Mouse (Mus musculus) left cerebral cortex, adult 18-20 months (tissue): Measurements from ENCODE around the gene Ankrd40. TPM values are rescaled to one million over a fixed set of nuclear protein-coding genes. Genes with fewer than 3 reads are reported as not detected.

Experiments
- DNase-seq, 2 experiments: peaks; one replicate each; pipeline ENCODE4 v3.0.0; 2021 to 2022; ENCODE audit warnings: low spot score in 2 of 2, mixed read lengths in 1 of 2
- total RNA-seq, 2 experiments: library from RNA; stranded (reverse); gene quantifications; 2 replicates each; pipeline ENCODE4 v1.2.3; 2021

Gene Ankrd40
- total RNA-seq, 2 experiments from 2014 or later = 123 to 141 TPM

DNA sequence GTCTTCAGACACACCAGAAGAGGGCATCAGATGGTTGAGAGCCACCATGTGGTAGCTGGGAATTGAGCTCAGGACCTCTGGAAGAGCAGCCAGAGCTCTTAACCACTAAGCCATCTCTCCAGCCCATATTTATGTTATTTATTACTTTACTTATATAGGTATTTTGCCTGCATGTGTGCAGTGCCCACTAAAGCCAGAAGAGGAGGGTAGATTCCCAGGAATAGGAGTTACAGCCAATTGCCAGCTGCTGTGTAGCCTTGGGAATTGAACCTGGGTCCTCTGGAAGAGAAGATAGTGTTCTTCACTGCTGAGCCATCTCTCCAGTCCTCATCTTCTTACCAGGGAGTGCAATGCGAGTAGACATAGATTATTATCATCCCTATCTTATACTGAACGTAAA lies 22.0 kb downstream of the Ankrd40 start:
- DNase-seq = no peak

DNA sequence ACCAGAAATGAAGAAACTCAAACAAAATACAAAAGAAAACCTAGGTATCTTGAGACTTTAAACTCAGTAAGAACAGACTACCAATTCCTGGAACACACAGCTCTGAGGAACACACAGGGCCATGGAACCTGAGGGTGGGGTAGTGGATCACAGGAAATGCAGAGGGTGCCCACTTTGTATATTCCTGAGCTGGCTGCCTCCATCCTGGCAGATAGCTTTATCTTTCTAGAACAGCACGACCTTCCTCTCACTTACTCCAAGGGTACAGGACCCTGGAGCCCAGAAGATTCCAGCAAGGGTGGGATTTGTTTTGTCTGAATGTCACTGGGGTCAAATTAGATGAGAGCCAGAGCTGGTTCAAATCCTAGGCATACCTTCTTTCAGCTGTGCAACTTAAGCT lies 22.5 kb downstream of the Ankrd40 start:
- DNase-seq = no peak

DNA sequence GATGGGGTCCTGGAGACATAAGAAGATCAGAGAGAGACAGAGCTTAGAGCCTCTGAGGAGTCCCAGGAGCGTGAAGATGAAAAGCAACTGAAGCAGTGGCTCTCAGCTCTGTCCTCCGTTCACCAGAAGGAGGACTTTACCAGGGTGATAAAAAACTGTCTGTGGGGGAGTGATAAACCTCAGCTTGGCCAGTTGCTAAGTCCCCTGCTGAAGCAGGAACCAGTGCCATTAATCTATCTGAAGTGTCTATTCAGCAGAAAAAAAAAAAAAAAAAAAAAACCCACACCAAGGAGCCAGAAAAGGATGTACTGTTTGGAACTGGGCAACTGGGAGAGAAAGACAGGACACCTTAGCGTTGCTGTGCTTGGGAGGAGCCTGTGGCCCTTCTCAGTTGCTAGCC lies 23.3 kb downstream of the Ankrd40 start:
- DNase-seq = no peak

DNA sequence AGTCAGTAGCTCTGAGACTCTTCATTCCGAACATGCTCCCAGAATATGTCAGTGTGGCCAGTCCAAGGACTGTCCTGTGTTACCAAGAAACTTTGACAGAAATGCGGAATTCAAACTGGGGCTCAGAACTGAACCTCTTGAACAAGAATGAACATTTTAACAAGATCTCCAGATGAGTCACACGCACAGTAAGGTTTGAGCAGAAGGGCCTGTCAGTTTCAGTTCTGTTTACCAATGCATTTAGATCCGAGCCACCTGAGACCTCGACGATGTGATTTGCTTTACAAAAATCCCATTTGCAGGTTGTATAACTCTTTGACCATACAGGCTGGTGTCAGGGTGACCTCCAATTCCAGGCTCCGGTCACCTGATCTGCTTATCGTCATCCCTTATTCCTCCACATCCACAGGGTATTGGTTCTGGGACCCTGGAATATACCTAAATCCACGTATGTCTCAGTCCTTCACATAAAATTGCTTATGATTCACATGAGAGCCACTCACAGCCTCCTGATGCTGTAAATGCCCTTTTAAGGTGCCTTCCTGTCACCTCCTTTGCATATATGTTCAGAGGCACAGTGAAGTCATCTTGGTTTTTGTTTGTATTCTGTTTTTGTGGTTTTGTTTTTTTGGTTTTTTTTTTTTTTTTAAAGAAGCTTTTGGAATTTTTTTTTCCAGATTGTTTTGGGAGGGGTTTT lies 27.9 kb downstream of the Ankrd40 start:
- DNase-seq = no peak

DNA sequence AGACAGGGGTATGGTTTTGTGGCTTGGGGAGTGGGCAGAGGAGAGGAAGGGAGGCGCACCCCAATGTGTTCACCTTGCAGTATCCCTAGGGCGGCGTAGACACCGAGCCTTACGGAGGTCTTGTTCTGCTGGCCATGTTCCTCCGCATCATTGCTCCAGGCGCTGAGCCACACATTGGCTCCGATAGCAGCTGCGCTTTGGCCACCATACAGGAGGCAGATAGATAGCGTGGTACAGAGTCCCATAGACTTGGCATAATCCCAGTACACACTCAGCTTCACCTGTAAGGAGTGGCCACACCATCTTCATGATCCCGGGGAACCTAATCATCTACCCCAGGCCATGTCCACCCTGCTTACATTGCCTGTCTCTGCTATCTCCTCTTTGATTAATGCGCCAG lies 31.4 kb downstream of the Ankrd40 start:
- no peak for DNase-seq

DNA sequence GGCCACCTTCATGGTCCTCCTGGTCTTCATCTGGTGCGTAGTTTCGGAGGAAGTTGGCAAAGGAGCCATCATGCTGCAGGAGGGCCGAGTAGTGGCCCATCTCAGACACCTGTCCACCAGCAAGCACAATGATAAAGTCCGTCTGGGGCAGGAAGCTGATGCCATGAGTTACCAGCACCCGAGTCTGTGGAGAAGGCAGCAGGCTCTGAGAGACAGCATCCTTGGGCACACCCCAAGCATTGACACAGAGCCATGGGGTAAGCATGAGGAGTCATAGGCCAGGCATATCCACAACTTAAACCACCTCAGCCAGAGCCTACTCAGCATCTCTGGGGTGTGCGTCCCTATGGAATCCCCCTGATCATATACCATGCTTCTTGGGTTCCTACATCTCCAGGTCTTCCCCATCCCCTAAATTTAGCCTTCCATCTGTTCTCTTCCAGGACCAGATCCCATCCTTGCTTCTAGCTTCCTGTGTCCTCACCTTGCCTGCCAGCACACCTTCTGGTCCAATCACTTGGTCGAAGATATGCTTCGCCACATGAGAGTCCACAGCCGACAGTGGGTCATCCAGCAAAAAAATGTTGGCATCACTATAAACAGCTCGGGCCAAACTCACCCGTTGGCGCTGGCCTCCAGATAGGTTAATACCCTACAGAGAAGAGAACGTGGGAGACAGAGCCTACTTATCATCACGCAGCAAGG lies 33.5 kb downstream of the Ankrd40 start:
- no peak for DNase-seq

DNA sequence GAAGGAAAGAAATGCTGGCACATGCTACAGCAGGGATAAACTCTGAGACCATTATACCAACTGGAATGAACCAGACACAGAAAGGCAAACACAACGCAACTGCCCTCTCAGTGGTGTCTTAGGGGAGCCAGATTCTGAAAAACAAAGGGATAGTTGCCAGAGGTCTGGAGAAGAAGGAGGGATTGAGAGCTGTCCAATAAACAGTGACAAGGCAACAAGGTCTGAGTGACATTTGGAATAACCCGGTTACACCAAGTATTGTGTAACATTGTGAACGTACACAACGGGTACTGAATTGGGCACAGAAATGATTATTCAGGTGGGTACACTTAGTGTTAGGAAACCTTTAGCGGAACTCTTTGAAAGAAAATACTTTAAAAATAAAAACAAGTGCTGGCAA lies 34.3 kb downstream of the Ankrd40 start:
- no peak for DNase-seq

DNA sequence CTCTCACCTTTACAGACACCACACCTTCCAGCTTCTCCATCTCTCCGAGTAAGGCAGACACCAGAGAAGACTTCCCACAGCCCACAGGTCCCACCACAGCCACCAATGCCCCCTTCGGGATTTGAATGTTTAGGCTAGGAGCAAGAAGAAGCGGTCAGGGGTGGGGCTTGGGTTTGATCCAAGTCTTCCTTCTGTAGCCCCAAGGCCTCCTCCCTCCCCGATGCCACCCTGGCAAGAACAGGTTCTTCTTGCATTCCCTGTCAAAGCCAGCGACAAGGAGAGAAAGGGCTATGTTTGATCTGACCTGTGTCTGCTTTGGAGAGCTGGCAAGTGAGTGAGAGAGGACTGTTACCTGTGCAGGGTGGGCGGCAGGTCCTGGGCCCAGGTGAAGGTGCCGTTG lies 35.9 kb downstream of the Ankrd40 start:
- DNase-seq = no peak

DNA sequence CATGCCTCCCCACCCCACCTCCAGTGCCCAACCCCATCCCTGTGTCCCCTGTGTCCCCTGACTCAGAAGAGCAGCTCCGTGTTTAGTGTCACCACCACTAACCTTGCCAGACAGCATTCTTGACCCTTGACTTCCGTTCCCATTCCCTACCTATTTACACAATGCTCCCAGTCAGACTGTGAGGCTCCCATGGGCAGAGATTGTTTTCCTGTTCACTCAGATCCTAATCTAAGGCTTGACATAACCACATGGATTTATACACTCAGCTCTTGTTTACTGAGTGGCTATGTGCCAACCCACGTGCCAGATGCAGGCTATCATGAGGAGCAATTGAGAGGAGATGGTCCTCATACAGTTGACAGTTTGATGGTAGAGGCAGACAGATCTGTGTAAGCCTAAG lies 37.5 kb downstream of the Ankrd40 start:
- DNase-seq = no peak

DNA sequence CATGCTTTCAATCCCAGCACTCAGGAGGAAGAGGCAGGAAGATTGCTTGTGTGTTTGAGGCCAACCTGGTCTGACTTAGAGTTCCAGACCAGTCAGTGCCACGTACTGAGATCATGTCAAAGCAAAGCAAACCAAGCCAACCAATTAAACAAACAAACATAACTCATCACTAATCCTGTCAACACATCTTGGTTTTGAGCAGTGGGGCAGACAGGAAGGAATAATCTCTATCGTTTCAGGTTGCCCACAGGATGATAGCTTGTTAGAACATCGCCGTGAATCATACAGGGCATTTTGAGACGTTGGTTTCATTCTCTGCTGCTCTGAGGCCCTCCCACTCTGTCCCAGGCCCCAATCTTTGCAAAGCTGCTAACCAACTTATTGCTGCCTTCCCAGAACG lies 42.2 kb downstream of the Ankrd40 start:
- no peak for DNase-seq

DNA sequence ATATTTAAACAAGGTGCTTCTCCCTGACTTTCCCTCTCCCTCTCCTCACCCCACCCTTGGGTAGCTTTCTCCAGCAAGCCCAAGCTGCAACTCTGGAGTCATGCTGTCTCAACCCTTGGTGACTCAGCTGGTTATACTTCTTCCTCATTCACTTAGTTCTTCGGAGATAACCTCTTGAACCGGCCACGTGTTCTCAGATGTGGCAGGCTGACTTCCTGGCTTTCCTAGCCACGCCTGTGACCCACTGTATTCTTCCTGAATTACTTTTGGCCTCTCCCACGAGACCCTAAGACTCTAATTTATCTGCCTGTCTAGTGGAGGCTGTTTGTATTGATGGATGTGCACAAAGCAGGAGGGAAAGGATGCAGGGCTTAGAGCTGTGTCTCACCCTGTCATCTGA lies 43.0 kb downstream of the Ankrd40 start:
- DNase-seq = no peak

DNA sequence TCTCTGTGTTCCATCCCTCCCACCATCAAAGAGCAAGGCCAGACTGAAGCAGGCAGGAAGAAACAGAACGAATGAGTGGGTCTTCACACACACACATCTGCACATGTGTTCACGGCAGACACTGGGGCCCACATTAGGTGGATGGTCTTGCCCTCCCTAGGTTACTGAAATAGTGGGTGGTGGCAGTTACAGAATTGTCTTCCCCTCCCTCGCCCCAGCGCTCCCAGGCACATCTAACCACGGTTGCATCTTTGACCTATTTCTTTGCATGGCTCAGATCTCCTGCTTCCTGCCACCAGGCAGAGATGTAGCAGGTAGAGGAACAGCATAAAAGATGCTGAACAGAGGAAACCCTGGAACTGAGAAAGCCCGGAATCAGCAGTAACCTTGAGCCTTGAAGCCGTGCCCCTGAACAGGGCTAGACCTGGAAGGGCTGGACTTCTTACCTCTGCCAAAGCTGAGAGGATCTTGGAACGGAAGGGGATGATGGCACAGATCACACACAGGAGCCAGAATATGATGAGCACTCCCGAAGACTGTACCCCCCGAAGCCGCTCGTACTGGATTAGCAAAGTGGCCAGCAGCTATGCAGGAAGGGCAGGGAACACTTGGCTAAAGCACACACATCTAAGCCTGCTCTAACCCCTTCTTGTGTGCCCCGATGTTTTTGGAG lies 46.6 kb downstream of the Ankrd40 start:
- DNase-seq = no peak

DNA sequence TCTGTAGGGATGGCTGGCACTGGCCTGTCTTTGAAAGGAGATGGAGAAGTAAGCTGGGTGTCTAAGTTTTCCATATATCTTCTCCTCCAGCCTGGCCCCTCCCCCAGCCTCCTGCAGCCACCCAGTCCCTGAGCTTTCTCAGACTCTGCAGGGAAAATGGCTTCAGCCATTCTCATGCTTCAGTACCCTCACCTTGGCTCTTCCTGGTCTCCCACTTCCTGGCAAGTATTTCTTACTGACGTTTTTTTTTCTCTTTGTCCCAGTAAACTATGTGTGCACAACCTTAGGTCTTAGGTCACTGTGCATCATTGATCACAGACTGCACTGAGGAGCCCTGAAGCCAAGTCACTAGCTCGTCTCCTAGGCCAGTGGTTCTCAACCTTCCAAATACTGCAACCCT lies 51.3 kb downstream of the Ankrd40 start:
- DNase-seq = no peak

DNA sequence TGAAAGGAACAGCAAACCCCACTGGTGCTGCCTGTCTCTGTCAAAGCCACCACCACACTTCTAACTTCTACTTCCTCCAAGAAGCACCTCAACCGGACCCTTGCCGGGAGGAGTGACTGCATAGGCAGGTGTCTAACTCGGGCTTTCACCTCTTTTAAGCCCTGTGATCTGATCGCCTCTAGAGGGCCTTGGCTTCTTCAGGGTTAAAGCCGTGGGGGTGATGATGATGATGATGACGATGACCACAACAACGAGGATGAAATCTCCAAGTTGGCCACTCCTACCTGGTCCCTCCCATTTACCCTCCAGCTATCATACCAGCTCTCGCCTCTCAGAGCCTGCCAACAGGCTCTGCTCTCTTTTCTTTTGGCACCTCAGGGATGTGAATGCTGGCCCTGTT lies 51.9 kb downstream of the Ankrd40 start:
- DNase-seq = no peak

DNA sequence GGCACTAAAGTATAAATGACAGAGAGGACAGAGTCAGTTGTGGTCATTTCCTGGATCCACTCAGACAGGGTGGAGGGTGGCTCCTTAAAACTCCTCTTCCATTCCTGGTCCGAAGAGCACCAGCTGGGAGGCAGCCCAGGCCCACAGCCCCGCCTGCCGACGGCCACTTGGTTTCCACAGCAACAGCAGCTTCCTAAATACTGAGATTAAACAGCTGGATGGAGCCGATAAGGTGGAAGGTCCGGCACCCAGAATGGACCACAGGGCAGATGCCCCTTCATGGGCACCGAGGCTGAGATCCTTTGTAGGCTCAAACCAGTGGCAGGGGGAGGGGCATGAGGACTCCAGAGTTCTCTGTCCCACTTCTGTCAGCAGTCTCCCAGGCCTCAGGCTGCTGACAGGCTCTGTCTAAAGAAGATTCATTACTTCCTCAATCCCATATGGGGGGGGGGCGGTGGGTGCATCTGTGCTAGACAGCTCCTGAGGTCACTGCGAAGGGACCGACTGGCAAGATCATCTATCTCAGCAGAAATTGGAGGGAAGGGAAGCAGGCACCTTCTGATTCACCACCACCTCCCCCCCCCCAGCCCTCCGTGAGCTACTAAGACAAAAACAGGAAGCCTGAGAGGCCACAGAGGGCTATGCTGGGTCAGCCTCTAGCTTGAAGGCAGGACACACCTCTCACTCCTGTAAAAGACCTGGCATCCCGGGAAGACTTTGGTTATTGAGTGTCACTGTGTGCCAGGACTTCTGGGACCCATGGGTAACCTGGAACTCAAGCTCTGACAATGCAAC lies 58.4 kb downstream of the Ankrd40 start:
- DNase-seq = no peak

DNA sequence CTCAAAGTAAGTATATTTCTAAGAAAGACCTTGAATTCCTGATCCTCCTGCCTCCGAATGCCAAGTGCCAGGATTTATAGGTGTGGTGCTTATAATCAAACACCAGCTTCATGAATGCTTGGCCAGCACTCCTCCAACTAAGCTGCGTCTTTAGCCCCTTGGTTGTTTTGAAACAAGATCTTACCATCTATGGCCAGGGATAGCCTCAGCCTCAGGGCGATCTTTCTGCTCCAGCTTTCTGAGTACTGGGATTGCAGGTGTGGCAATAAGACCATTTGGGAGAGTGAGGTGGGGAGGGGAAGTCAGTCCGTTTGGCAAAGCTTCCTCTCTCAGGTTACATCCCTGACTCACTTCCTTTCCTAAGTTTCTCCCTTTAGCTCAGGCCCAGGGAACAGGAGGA lies 60.0 kb downstream of the Ankrd40 start:
- DNase-seq = no peak

DNA sequence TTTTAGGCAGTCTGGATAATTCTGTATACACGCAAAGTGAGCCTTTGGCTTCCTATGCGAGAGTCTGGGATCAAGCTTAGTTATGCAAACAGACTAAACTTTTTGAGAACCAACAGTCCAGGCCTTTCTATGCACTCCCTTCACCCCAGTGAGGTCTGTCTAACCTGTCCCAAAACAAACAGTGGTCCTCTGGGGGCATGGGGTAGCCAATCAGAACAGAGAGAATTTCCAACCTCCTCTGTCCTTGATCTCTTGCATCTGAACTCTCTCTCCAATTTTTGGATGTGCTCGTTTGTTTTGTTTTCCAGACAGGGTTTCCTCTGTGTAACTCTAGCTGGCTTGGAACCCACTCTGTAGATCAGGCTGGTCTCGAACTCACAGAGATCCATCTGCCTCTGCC lies 61.2 kb downstream of the Ankrd40 start:
- no peak for DNase-seq

DNA sequence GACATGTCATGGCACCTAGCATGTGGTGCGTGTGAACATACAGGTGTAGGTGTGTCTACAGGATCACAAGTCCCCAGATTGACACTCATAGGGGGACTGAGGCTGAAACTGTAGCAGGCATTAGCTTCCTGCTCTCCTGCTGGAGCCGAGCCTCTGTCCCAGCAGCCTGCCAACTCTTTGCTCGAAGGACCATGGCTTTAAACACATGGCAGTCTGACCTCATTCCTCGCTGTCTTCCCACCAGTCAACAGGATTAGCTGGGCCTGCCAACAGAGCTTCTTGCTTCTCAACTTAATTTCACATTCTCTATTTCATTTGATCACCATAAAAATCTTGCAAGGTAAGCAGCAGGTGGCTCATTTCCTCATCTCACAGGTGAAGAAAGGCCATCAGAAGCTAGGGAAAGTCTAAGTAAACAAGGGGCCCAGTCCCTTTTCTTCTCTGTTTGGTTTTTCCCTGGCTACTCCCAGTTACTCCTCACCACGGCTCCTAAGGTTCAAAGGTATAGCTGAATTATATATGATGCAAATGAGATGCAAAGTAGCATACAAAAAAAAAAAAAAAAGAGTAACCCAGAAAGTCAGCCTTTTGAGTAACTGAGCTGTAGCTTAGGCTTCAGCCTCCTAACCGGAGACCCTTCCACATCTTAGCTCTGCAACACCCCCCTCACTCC lies 62.1 kb downstream of the Ankrd40 start:
- no peak for DNase-seq

DNA sequence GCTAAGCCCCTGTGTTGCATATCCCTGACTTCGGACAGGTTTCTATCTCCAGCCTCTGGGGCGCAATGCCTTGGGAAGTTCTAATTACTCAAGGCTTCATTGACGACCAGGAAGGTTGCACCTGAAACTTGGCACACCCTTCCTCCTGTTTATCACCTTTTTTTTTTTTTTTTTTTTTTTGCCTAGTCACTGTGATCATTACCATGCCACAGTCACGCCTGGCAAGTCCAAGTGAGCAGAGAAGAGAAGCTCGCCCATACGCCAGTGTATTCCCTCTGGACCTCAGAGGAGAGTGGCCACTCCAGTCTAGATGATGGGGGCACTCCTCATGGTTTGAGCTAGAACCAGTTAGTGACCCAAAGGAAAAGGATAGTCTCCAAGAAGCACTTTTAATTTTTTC lies 63.0 kb downstream of the Ankrd40 start:
- no peak for DNase-seq
